Mouse (Mus musculus) midbrain, embryonic 13.5 days (tissue): ENCODE measurements at regions not wholly inside any gene's neighbourhood (a gene's known extent, or its start where the extent isn't known, plus 50 kb on each side); places are given as distances from the start of the nearest gene placed in this dataset.

Experiments
- ATAC-seq: fragments of 200-750 bp; cut with Nextera tagmentation; 2 replicates; pipeline ENCODE4 v1.8.0; 2017; ENCODE audit warnings: mild to moderate bottlenecking, moderate TSS enrichment, moderate library complexity
- H3K27ac ChIP-seq: fragments of 300-500 bp; sonication (generic); 2 replicates; pipeline ENCODE4 v1.5.1; 2015; ENCODE audit warnings: inconsistent platforms, mild to moderate bottlenecking, moderate library complexity
- H3K27me3 ChIP-seq: fragments of 300-500 bp; sonication (generic); 2 replicates; pipeline ENCODE4 v1.6.1; 2015; ENCODE audit warnings: mild to moderate bottlenecking, inconsistent platforms
- H3K36me3 ChIP-seq: fragments of 300-500 bp; sonication (generic); 2 replicates; pipeline ENCODE4 v1.6.1; 2015; ENCODE audit warnings: mild to moderate bottlenecking, inconsistent platforms
- H3K4me1 ChIP-seq: fragments of 300-500 bp; sonication (generic); replicated peaks from 2 replicates; pipeline ENCODE4 v1.6.1; 2015; ENCODE audit warnings: inconsistent platforms
- H3K4me2 ChIP-seq: fragments of 300-500 bp; sonication (generic); replicated peaks from 2 replicates; pipeline ENCODE4 v1.6.1; 2015; ENCODE audit warnings: moderate library complexity, mild to moderate bottlenecking, inconsistent platforms
- H3K4me3 ChIP-seq: fragments of 300-500 bp; sonication (generic); replicated peaks from 2 replicates; pipeline ENCODE4 v1.5.1; 2015; ENCODE audit warnings: mild to moderate bottlenecking, inconsistent platforms
- H3K9ac ChIP-seq: fragments of 300-500 bp; sonication (generic); replicated peaks from 2 replicates; pipeline ENCODE4 v1.6.1; 2015; ENCODE audit warnings: mild to moderate bottlenecking, inconsistent platforms
- H3K9me3 ChIP-seq: fragments of 300-500 bp; sonication (generic); 2 replicates; pipeline ENCODE4 v1.6.1; 2016; ENCODE audit warnings: mild to moderate bottlenecking, inconsistent platforms
- WGBS: fragments of 180-500 bp; shearing (Covaris S2); methylation state at CpG from one replicate; pipeline ENCODE4 v1.1.7; 2015; 5-methylcytosine and 5-hydroxymethylcytosine counted together

- no peak overlapping the region for H3K9ac ChIP-seq
- no peak for ATAC-seq
- H3K4me1 ChIP-seq, result no peaks in the 10 kb centered on the region
- H3K36me3 ChIP-seq, result no peaks in the 10 kb centered on the region
- WGBS, result 92% methylated on average over 6 of the region's 6 CpGs
- no peak overlapping the region for H3K4me3 ChIP-seq
- no peaks in the 10 kb centered on the region for H3K27me3 ChIP-seq
- no peak overlapping the region for H3K4me2 ChIP-seq
- no peak overlapping the region for H3K27ac ChIP-seq
- no peaks in the 10 kb centered on the region for H3K9me3 ChIP-seq
These were observed 444.0 kb downstream of the Slc16a7 start for GRCm38 (mm10) chr10:124945257-124945656.

- Histone ChIP-seq H3K4me3 (no peak overlapping the region), H3K9me3 (no peaks in the 10 kb centered on the region), H3K9ac (no peak overlapping the region), H3K27me3 (no peaks in the 10 kb centered on the region), H3K4me1 (no peaks in the 10 kb centered on the region), H3K27ac (no peak overlapping the region), H3K4me2 (no peak overlapping the region), H3K36me3 (no peaks in the 10 kb centered on the region)
- 49% methylated on average over 12 of the region's 12 CpGs for WGBS
- ATAC-seq, result no peak
These were observed 447.1 kb downstream of the Slc16a7 start for GRCm38 (mm10) chr10:124942214-124942613.

- Histone ChIP-seq H3K9ac (no peak overlapping the region), H3K27me3 (no peaks in the 10 kb centered on the region)
- ATAC-seq, result no peak
These were observed 462.0 kb downstream of the Slc16a7 start for GRCm38 (mm10) chr10:124927218-124927617.

GRCm38 (mm10) chr10:124900044-124900443, 489.2 kb downstream of the Slc16a7 start:
- ATAC-seq, result no peak
- Histone ChIP-seq H3K4me3 (no peak overlapping the region), H3K4me2 (no peak overlapping the region), H3K27me3 (no peaks in the 10 kb centered on the region), H3K36me3 (no peaks in the 10 kb centered on the region), H3K4me1 (no peaks in the 10 kb centered on the region), H3K9ac (no peak overlapping the region), H3K9me3 (no peaks in the 10 kb centered on the region), H3K27ac (no peak overlapping the region)
- WGBS, result 95% methylated on average over 12 of the region's 12 CpGs

More at GRCm38 (mm10) chr10:124927218-124927617, 462.0 kb downstream of the Slc16a7 start:
- no peak overlapping the region for H3K27ac ChIP-seq
- H3K9me3 ChIP-seq, result no peaks in the 10 kb centered on the region
- no peak overlapping the region for H3K4me3 ChIP-seq
- no peaks in the 10 kb centered on the region for H3K36me3 ChIP-seq
- no peak overlapping the region for H3K4me2 ChIP-seq
- H3K4me1 ChIP-seq, result no peaks in the 10 kb centered on the region
- WGBS, result 75% methylated on average over 2 of the region's 2 CpGs

- Histone ChIP-seq H3K27ac (no peak overlapping the region), H3K4me1 (no peaks in the 10 kb centered on the region), H3K9ac (no peak overlapping the region), H3K9me3 (no peaks in the 10 kb centered on the region), H3K27me3 (no peaks in the 10 kb centered on the region), H3K36me3 (no peaks in the 10 kb centered on the region), H3K4me3 (no peak overlapping the region), H3K4me2 (no peak overlapping the region)
- ATAC-seq, result peak; percentile 60; the same call in 1 of the 2 replicates
These were observed 510.7 kb downstream of the Slc16a7 start for GRCm38 (mm10) chr10:124878525-124878924.

GRCm38 (mm10) chr10:124877706-124878105, 511.6 kb downstream of the Slc16a7 start:
- no peak overlapping the region for H3K4me3 ChIP-seq
- H3K36me3 ChIP-seq, result no peaks in the 10 kb centered on the region

GRCm38 (mm10) chr10:124872211-124872610, 517.1 kb downstream of the Slc16a7 start:
- 87% methylated on average over 2 of the region's 2 CpGs for WGBS
- Histone ChIP-seq H3K4me1 (no peaks in the 10 kb centered on the region), H3K27me3 (no peaks in the 10 kb centered on the region), H3K4me3 (no peak overlapping the region), H3K27ac (no peak overlapping the region), H3K9ac (no peak overlapping the region), H3K36me3 (no peaks in the 10 kb centered on the region), H3K9me3 (no peaks in the 10 kb centered on the region), H3K4me2 (no peak overlapping the region)
- ATAC-seq, result no peak

More at GRCm38 (mm10) chr10:124877706-124878105, 511.6 kb downstream of the Slc16a7 start:
- no peak overlapping the region for H3K9ac ChIP-seq
- no peak overlapping the region for H3K4me2 ChIP-seq
- no peaks in the 10 kb centered on the region for H3K9me3 ChIP-seq
- ATAC-seq, result no peak
- no peaks in the 10 kb centered on the region for H3K27me3 ChIP-seq
- 92% methylated on average over 2 of the region's 2 CpGs for WGBS
- no peak overlapping the region for H3K27ac ChIP-seq
- no peaks in the 10 kb centered on the region for H3K4me1 ChIP-seq

GRCm38 (mm10) chr10:124842546-124843113, 546.6 kb downstream of the Slc16a7 start:
- Histone ChIP-seq H3K9ac (no peak overlapping the region), H3K27ac (no peak overlapping the region), H3K4me1 (no peaks in the 10 kb centered on the region), H3K4me3 (no peak overlapping the region), H3K27me3 (no peaks in the 10 kb centered on the region), H3K36me3 (no peaks in the 10 kb centered on the region), H3K4me2 (no peak overlapping the region), H3K9me3 (no peaks in the 10 kb centered on the region)
- ATAC-seq, result no peak
- WGBS, result 86% methylated on average over 8 of the region's 8 CpGs

- Histone ChIP-seq H3K27me3 (no peaks in the 10 kb centered on the region), H3K4me2 (no peak overlapping the region), H3K27ac (no peak overlapping the region), H3K36me3 (no peaks in the 10 kb centered on the region), H3K4me3 (no peak overlapping the region), H3K9ac (no peak overlapping the region), H3K4me1 (no peaks in the 10 kb centered on the region), H3K9me3 (no peaks in the 10 kb centered on the region)
- WGBS, result 56% methylated on average over 4 of the region's 4 CpGs
- ATAC-seq, result peak; percentile 65
These were observed 555.3 kb downstream of the Slc16a7 start for GRCm38 (mm10) chr10:124833930-124834329.

GRCm38 (mm10) chr10:124803997-124804614, 585.2 kb downstream of the Slc16a7 start:
- ATAC-seq, result peak; percentile 75
- no peaks in the 10 kb centered on the region for H3K9me3 ChIP-seq
- WGBS, result 39% methylated on average over 3 of the region's 3 CpGs
- H3K27ac ChIP-seq, result no peak overlapping the region
- H3K4me3 ChIP-seq, result no peak overlapping the region
- no peak overlapping the region for H3K4me2 ChIP-seq
- H3K9ac ChIP-seq, result no peak overlapping the region
- H3K36me3 ChIP-seq, result no peaks in the 10 kb centered on the region
- peaks cover 8% of the 10 kb centered on the region; the same call in 1 of the 2 replicates for H3K4me1 ChIP-seq
- no peaks in the 10 kb centered on the region for H3K27me3 ChIP-seq
